Mouse (Mus musculus) embryo, embryonic 10 days (tissue): Measurements from ENCODE around the gene Gm21719.
"Not testable (repeated sequence)": the region's sequence is repeated elsewhere in the genome, so short reads cannot be mapped to it uniquely, and the experiment has no call there.

Experiments used
- DNase-seq: peaks from one replicate; pipeline ENCODE4 v3.0.0-alpha.2; 2015; ENCODE audit warnings: low spot score

Gene Gm21719

DNA sequence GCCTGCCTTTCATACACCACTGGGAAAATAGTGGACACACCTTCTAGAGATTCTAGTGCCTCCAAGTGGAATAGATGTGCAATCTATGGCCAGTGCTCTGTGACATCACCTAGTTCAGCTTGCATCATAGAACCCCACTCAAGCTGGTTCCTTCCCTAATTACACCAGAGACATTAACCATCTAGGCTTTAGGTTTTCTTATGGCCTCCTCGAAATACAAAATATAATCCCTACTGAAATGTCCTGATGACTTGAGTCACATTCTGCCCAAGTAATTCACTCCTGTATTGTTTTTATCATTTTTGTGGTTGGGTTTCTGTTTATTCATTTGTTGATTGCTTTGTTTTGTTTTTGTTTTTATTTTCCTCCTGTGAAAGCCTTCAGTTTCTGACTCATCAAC is at the start of gene Gm21719:
Gm21719 (minus strand) TSS at position 101 of the 400 bp plus-strand sequence.
- not testable (repeated sequence) for DNase-seq
